Mouse (Mus musculus): ENCODE data around the gene Kremen2.

Gene Kremen2

DNA sequence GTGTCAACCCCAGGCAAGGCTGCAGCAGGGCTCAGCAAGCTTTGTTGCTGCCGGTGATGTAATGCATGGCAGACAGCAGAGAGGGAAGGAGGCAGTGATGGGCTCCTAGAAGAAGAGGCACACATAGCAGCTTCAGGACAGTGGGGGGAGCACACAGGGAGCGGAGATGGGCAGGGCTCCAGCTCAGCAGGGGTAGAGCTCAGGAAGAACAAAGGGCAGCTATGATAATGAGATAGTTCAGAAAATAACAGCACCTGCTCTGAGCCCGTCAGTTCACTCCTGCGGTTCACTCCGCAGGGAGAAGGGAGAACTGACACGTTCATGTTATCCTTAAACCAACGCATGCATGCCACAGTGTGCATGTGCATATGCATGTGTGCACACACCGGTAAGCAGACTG is 13.2 kb upstream of the Kremen2 start:
- peak; percentile 45 to 57 for DNase-seq

- DNase-seq = no peak
These were observed 11.9 kb upstream of the Kremen2 start for GRCm38 (mm10) chr17:23757581-23757980.

DNA sequence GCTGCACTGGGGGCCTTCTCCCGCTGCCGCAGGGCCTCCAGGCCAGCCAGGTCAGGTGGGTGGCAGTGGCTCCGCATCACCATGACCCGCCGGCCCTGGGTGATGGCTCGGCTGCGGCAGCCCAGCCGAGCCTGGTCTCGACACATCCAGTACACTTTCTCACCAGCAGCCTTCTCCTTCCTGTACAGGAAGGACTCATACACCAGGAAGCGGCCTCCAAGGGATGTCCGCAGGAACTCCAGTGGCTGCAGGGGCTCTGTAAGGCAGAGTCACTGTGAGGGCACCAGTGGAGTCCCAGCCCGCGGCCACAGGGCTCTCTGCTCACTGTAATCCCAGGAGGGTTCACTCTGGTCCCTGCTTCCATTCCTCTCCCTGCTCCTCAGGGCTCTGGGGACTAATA is 10.1 kb upstream of the Kremen2 start:
- no peak for DNase-seq

DNA sequence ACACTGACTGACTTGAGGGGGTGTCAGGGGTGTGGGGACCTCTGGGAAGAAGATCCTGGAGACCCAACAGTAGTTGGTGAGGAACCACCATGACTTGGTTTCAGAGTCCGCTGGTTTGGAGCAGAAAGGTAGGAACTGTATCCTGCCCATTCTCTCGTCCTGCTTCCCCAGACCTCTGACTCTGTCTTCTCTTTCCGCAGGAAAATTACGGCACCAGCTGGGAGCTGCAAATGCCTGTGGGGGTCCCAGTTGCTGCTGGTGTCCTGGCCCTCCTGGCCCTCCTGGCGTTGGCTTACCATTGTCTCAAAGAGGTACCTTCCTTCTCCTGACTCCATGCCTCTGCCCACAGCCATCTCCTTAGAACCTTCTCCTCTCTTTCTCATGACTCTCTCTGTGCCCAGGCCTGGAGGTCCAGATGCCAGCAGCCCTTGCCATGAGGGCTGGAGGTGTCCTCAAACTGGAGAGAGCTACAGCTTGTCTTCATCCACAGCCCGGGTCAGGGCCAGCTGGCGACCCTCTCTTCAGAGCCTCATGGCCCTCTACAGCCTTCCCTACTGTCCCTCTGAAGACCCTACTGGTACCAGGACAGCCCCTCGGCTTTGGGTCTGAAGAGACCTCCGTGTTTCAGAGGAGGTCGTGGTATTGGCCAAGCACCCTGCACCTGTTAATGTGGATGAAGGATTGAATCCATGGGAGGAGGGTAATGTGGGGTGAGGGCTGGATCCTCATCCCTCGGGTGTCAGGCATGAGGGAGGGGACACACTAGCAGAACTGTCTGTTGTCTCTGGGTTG is 4.0 kb upstream of the Kremen2 start:
- DNase-seq = no peak

- peak; percentile 83 for DNase-seq
These were observed 3.2 kb upstream of the Kremen2 start for GRCm38 (mm10) chr17:23748631-23749391.

GRCm38 (mm10) chr17:23748026-23748425 is 2.4 kb upstream of the Kremen2 start:
- no peak for DNase-seq

DNA sequence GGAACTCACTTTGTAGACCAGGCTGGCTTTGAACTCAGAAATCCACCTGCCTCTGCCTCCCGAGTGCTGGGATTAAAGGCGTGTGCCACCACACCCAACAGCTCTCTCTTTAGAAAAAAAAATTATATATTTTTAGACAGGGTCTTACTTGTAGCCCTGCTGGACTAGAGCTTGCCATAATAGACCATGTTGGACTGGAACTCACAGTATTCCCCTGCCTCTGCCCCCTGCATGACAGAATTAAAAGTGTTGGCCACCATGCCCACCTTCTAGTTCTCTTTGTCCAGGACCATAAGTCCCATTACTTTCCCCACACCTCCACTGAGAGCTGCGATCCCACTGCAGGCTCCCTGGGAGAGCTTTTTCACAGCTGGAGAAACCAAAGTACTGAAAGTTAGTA is 1.8 kb upstream of the Kremen2 start:
- no peak for DNase-seq

DNA sequence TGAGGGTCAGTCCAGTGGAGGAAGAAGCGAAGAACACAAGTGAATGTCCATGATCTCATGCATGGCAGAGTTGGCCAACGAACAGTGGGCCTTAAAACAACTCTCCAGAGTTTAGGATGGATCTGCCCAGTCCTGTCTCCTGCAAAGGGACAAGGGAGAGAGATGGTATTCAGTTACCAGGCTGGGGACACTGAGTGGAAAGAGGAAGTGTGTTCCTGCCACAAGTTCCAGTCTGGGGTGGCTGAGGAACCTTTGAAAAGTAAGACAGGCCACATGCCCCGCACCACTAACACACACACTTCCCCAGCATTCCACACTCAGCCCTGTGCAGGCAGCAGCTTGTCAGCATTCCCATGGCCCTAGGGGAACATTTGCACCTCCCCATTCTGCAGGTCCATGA is 1.1 kb upstream of the Kremen2 start:
- DNase-seq = no peak

- peak; percentile 34 to 36 for DNase-seq
These were observed 678 bp upstream of the Kremen2 start for GRCm38 (mm10) chr17:23746311-23746710.

GRCm38 (mm10) chr17:23744651-23745050 is 982 bp downstream of the Kremen2 start:
- DNase-seq = no peak

- DNase-seq = no peak
These were observed 1.6 kb downstream of the Kremen2 start for GRCm38 (mm10) chr17:23744076-23744475.

DNA sequence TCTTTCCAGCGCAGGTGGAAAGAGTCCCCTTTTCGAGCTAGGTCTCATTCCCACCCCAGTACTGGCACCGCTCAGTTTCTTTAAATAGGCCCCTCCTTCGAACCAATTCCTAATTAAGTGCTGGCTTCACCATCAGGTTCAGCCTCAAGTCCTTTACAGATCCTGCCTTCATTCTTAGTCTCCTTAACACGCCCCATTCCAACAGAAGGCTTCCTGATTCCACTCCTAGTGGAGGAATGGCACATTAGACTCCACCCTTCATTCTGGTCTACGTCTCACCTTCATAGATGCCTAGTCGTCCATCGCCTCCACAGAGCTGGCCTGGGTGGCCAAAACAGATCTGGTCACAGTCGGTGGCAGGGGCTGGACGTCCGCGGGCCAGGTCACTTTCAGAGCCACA is 2.7 kb downstream of the Kremen2 start:
- no peak for DNase-seq

DNA sequence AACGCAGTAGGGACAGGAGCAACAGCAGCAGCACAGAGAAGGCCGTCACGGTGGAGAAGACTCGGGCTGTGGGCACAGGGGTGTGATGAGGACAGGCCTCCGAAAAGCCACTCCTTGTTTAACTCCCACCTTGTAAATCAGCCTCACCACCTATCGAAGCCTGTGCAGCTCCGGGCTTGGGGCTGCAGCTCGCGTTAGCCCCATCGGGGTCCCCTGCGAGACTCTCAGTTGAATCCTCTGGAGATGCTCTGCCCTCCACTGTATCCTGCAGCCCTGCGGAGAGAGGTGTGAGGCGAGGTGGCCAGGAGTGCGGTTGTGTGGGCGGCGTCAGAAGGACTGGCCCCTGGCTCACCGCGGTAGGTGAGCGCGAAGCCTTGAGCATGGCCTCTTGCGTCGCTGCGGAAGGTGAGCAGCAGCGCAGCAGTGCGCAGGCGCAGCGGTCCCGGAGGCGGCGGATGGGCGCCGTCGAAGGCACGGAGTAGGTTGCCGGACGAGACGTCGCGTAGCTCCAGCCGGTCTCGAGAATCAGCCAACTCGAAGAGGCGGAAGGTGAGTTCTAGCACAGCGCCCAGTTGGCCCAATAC is 3.3 kb downstream of the Kremen2 start:
- DNase-seq = peak; percentile 35 to 53

GRCm38 (mm10) chr17:23741359-23742209 is 4.0 kb downstream of the Kremen2 start:
- peak in 1 of 2 experiments; percentile 30 for DNase-seq

DNA sequence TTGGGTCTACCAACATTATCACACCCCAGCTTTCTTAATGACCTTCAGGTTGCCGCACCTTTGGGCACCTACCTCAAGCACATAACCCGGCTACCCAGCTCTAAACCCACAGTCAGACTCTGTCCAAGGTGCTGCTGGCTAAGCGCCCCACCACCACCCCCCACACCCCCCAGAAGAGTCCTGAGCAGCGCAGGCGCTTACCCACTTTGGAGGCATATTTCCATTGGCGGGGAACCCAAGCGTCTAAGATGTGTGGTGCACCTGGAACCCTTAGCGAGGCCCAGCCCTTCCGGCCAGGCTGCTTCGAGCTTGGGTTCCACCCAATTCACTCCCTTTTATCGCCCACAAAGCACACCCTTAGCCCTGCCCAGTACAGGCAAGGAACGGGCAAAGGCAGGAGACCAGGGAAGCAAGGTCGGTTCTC is 5.0 kb downstream of the Kremen2 start, which contains the start of gene Paqr4:
Paqr4 (minus strand) TSS at position 270 of the 424 bp plus-strand sequence.
- DNase-seq = peak in 1 of 2 experiments; percentile 43

DNA sequence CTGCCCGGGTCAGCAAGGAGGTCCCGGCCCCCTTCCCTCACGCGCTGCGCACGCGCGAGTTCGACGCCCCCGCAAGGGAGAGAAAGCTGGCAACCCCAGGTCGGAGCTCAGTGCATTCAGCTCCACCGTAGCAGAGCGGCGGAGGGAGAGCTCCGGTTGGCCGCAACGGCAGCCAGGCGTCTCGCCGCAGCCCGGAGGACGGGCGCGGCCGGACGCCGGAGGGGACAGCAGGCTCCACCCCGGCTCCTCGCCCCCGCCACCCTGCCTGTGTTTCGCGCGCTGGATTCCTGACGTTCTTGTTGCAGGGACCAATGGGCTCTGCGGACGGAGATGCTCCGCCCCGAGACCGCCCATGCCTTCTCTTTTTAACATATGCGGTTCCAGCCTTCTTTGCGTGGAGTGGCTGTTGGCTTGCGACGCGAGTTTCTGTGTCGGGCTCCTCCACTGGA is 5.5 kb downstream of the Kremen2 start:
- DNase-seq = peak; percentile 93 to 97

- peak; percentile 32 to 49 for DNase-seq
These were observed 6.2 kb downstream of the Kremen2 start for GRCm38 (mm10) chr17:23739202-23740135.

DNA sequence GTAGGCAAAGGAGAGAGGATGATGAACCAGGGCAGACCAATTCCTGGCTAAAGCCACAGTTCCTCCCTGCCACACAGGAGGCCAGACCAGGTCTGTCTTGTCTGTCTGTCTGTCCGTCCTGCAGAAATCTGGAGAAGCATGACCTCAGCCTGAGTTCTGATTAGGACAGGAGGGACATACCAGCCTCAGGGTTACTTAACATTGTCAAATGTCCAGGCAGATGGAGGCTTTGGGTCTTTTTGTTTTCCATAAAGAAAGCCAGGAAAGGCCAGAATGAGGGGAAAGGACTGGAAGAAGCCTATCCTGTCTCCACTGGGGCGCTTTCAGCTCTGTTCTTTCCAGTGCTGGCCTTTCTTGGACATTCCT is 6.8 kb downstream of the Kremen2 start:
- DNase-seq = no peak

GRCm38 (mm10) chr17:23737493-23738445 is 7.9 kb downstream of the Kremen2 start:
- DNase-seq = peak; percentile 37 to 46

GRCm38 (mm10) chr17:23734341-23734740 is 11.3 kb downstream of the Kremen2 start:
- no peak for DNase-seq

Data from cerebellum, adult 18-20 months (tissue).